Mouse (Mus musculus): ENCODE measurements at regions not wholly inside any gene's neighbourhood (a gene's known extent, or its start where the extent isn't known, plus 50 kb on each side); places are given as distances from the start of the nearest gene placed in this dataset.

DNA sequence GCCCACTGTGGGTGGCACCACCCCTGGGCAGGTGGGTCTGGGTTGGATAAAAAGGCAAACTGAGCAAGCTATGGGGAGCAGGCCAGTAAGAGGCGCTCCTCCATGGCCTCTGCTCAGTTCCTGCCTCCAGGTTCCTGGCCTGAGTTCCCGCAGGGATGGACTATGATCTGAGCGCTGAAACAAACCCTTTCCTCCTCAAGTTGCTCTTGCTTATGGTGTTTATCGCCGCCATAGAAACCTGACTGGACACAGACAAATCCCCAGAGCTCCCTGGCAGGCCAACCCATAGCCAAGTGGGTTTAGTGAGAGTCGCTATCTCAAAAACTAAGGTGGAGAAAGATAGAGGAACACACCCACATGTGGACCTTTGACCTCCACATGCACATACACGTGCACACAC lies 67.2 kb upstream of the Ptpn1 start:
- no peak for TF ChIP-seq MAFK (IDR thresholded peaks at IDR 0.05; ENCODE audit: insufficient read depth, low read depth, low read length)
- no peak for TF ChIP-seq HCFC1 (IDR thresholded peaks at IDR 0.05; ENCODE audit: borderline replicate concordance, insufficient read depth, low read length)
- no peak for TF ChIP-seq ZNF384 (IDR thresholded peaks at IDR 0.05; ENCODE audit: low read depth, low read length)
- no peak for TF ChIP-seq CHD2 (IDR thresholded peaks at IDR 0.05; ENCODE audit: low read depth, low read length)

All from ES-E14 (cell line).